Mouse (Mus musculus): Measurements from ENCODE around the gene Rnf10.

Gene Rnf10

DNA sequence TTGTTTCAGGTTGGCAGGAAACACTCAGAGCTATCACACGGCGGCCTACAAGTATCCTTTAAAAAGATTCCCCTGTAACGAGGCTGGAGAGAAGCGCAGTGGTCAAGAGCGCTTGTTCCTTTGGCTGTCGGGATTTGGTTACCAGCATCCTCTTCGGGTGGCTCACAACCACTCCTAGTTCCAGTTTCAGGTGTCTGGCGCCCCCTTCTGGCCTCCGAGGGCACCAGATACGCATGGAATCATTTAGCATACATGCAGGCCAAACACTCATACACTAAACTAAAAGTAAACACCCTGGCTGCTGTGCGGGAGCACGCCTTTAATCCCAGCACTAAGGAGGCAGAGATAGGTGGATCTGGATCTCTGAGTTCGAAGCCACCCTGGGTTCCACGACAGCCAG is 3.3 kb upstream of the Rnf10 start:
- peak; percentile 96 for DNase-seq (ENCODE audit: low read depth, low spot score)

DNA sequence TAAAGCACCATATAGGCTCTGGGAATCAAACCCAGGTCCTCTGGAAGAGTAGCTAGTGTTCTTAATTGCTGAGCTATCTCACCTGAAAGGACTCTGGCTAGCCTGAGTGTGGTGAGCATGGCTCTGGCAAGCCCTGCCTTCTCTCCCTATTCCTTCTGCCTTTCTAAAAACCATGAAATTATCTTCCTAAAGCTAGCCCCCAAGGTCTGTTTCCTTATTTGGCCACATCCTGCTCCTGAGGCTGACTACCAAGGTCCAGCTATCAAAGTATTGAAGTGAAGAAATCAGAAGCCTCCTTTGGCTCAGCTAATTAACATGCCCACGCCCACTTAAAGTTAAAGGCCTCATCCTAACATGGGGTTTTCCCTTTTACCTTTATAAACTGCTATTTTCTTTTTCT is 2.1 kb upstream of the Rnf10 start:
- DNase-seq (ENCODE audit: low read depth, low spot score) = no peak

GRCm38 (mm10) chr5:115274353-115274752 is 1.7 kb upstream of the Rnf10 start:
- no peak for DNase-seq (ENCODE audit: low read depth, low spot score)

DNA sequence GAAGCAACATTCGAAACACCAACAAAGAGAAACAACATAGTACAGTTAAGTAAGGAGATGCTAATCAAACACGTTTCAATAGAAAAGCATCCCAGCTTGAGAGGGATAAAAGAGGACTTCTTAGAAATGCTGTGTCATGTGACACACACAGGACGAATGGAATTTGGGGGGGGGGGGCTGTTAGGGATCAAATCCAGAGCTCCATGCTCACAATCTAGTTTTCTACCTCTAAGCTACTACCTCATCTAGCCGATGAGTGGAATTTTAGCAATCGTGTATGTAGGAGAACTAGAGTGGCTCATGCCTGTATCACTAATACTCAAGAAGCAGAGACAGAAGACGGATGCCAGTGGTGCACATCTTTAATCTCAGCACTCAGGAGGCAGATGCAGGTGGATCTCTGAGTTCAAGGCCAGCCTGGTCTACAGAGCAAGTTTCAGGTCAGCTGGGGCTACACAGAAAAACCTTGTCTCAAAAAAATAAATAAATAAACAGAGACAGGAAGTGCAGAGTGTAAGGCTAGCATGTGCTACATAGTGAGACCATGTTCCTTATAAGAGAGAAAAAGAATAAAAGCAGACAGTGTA is 944 bp upstream of the Rnf10 start:
- no peak for DNase-seq (ENCODE audit: low read depth, low spot score)

DNA sequence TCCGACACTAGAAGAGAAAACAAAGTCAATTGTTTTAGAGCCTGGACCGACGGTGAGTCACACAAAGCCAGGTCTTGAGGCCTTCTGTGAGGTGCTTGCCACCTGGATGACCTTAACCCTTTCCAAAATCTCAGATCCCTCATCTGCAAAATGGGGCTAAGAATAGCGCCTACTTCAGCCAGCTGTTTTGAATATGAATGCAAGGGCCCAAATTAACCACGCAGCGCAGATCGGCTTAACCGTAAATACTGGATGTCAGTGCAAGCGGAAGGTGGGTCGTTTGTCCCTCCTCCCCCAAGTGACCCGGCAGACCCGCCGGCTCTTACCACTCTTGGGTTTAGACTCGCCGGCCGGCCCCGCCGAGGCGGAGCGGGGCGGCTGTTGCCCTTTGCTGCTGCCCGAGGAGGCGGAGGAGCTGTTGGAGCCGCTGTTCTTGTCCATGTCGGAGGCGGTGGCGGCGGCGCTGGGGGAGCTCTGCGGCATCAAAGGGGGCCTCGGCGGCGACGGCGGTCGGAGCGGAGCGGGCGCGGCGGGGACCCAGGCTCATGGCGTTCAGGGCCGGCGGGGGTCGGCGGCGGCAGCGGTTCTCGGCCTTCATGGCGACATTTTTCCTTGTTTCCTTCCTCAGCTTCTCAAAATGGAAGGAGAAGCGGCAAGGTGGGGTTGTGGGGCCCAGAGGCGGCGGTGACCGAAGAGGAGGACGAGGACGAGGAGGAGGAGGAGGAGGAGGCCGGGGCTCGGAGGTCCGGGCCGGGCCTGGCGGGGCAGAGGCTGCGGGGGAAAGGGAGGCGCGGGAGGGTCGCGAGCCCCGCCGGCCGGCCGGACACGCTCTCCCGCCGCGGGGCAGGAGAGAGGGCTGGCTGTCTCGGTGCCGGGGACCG is 527 bp downstream of the Rnf10 start:
- peak; percentile 81 for DNase-seq (ENCODE audit: low read depth, low spot score)

GRCm38 (mm10) chr5:115269969-115270368 is 2.7 kb downstream of the Rnf10 start:
- DNase-seq (ENCODE audit: low read depth, low spot score) = no peak

DNA sequence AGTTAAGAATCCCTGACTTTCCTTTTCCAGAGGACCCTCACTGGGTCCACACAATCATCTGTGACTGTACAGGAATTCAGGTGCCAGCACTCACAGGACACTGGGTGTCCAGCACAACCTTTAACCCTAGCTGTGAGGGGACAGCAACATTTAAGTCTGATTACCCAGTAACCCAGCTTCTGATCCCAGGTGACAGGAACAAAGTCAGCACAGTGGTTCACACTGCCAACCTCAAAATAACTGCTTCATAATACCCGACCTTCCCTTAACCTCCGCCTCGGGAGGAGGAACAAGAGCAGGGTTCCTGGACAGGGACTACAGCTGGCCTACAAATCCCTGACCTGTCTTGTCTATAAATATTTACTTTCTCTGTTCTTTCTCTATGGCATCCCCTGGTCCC is 4.4 kb downstream of the Rnf10 start:
- DNase-seq (ENCODE audit: low read depth, low spot score) = no peak

DNA sequence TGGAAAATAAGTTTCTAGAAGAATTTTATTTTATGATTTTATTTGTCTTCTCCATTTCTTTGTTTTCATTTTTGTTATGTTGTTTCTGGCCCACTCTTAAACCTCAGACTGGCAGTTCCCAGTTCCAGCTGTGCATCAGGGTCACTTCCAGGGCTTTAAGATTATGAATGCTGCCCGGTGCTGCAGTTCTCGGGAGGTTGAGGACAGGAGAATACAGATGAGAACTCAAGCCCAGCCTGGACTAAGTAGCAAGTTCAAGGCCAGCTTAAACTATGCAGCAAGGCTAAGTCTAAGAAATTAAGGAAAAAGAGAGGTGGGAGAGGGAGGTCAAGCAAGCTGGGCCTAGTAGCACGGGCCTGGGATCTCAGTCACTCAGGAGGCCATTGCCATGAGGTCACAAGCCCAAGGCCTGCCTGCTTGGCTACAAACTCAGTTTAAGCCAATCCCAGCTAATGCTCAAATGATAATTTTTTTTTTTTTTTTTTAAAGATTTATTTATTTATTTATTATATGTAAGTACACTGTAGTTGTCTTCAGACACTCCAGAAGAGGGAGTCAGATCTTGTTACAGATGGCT is 5.1 kb downstream of the Rnf10 start:
- DNase-seq (ENCODE audit: low read depth, low spot score) = no peak

DNA sequence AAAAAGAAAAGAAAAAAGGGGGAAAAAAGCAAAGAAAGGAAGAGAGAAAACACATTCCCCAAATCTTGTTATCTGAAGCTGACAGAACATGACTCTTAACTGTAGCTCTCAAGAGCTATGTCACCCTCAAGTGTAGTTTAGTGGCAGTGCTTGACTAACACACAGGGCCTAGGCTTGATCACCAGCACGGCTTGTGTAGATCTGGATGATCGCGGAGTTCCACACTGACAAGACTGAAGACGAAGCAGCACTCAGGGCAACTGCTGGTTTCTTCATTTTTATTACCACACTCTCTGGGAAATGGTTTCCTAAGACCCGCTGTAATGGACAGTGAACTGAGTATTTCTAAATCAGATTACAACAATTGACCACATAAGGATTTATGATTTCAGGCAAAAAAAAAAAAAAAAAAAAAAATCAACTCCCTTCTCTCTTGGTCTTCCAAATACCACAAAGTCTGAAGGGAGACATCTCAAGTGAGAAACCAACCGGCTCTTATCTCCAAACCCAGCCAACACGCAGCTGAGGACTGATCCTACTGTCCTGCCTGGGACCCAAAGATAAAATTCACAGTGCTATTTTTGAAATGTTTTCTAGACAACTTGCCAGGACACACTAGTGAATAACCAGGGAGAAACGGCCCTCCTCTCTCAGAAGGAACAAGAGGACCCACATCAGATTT is 5.8 kb downstream of the Rnf10 start:
- DNase-seq (ENCODE audit: low read depth, low spot score) = no peak

DNA sequence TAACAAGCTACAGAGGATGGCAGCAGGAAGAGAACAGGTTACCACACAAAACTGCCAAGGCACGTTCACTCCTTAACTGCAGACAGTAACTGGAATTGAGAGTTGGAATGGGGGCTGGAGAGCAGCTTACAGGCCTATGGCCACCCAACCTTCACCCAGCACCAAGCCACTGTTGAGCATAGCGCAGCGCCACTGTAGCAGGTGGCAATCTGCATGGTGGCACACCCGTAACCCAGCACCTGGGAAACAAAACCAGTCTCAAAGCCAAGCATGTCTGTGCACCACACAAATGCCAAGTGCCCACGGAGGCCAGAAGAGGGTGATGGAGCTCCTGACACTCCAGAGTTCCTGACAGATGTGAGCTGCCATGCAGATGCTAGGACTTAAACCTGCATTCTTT is 6.4 kb downstream of the Rnf10 start:
- DNase-seq (ENCODE audit: low read depth, low spot score) = no peak

DNA sequence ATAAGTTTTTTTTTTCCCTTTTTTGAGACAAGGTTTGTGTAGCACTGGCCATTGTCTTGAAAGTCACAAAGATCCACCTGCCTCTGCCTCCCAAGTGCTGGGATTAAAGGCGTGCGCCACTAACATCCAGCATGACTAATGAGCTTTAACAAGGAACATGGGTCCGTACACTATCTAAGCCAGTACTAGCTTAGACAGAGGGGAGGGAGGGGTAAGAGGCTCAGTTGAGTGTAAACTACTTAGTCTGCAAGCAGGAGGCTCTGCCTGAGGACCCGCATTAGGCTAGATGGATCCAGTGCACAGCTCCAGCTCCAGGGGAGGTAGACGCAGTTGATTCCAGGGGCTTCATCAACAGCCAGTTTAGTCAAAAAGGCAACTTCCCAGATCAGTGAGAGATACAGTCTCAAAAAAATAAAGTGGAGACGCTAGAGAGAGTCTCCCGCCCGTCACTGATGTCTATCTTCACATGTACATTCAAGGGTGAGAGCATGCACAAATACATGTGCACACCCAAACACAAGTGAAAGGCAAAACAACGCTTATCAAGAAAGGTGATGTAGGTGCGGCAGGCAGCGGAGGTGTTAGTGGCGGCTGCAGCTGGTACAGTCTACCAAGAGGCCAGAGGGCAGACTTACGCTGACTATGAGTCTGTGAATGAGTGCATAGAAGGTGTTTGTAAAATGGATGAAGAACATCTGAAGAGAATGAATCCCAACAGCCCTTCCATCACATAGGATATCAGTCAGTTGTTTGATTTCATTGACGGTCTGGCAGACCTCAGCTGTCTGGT is 10.0 kb downstream of the Rnf10 start:
- DNase-seq (ENCODE audit: low read depth, low spot score) = peak; percentile 45

DNA sequence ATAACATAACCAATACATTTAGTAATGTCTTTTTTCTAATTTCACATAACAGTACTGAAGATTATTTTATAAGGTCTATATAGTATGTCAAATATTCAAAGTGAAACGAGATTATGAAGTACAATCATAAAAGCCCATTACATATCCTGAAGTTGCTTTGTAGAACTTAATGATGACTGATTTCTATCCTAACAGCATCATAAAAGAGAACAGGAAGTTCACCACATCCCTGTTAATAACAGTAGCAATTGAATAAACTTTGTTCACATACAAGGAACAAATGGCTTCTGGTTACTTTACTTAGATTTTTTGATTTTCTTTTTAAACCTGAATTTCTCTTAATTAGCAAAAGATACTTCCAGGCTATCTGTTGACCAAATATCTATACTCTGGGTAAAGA is 10.8 kb downstream of the Rnf10 start:
- DNase-seq (ENCODE audit: low read depth, low spot score) = no peak

- no peak for DNase-seq (ENCODE audit: low read depth, low spot score)
Measured at GRCm38 (mm10) chr5:115261141-115261540, 11.6 kb downstream of the Rnf10 start.

GRCm38 (mm10) chr5:115260356-115260755 is 12.3 kb downstream of the Rnf10 start:
- DNase-seq (ENCODE audit: low read depth, low spot score) = no peak

GRCm38 (mm10) chr5:115256909-115257546 is 15.7 kb downstream of the Rnf10 start:
- no peak for DNase-seq (ENCODE audit: low read depth, low spot score)

DNA sequence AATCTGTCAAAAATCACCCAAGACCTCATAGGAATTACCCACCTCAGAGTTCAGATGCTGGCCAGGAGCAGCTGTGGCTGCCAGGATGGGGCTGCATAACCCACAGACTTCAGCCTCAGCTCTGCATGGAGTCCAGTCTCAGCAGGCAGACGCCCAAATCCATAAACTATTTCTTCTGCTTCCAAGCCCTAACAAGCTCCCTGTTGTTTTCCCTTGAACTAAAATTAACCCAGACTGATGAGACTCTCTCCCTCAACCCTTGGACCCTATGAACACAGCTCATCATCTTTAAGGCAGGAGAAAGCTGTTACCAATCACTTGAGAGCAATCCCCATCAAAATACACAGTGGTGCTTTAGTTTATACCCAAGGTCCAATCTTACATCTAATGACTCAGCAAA is 17.2 kb downstream of the Rnf10 start:
- no peak for DNase-seq (ENCODE audit: low read depth, low spot score)

DNA sequence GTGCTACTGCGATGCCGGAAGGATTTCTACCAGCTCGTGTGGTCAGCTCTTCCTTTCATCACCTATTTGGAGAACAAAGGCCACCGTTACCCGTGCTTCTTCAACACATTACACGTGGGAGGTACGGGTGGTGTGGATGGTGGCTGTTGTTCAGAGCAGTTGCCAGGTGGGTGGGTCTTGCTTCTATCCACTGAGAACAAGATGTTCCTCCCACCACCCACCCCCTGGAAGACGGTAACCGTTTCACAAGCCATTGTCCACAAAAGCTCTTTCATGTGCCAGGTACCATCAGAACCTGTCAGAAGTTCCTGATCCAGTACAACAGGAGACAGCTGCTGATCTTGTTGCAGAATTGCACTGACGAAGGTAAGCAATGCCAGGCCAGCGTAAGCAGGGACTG is 32.5 kb downstream of the Rnf10 start:
- DNase-seq (ENCODE audit: low read depth, low spot score) = no peak

- no peak for DNase-seq (ENCODE audit: low read depth, low spot score)
Measured at GRCm38 (mm10) chr5:115238729-115239195, 33.9 kb downstream of the Rnf10 start.

- DNase-seq (ENCODE audit: low read depth, low spot score) = peak; percentile 97
Measured at GRCm38 (mm10) chr5:115237803-115238728, 34.6 kb downstream of the Rnf10 start.

DNA sequence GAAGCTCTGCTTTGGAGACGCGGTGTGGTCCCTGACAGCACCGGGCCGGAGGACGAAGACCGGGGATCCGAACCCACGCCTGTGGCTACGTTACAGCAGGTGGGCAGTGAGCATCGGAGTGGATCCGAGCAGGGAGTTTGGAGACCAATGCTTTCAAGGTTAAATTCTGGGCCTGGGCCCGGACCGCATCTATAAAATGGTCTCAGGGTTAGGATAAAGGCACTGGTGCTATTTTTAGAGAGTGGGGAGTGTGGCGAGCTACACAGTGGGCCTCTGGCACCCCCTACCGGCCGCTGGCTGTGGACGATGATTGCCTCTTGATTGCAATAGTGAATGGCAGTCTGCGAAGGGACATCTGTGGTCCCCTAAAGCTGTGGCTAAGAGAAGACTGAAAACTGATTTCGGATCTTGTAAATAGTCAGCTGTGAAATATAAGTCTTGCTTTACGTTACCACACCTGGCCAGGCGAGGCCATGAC is 36.9 kb downstream of the Rnf10 start, which contains the start of gene Pop5:
Gene Pop5 (plus strand): TSS at position 51 of the 478 bp plus-strand sequence.
- peak; percentile 91 for DNase-seq (ENCODE audit: low read depth, low spot score)
